Mouse (Mus musculus) hindbrain, postnatal 0 days (tissue): ENCODE measurements around the gene Gm17660. TPM values are rescaled to one million over a fixed set of nuclear protein-coding genes. Genes with fewer than 3 reads are reported as not detected.

Experiments used
- ATAC-seq: fragments of 200-750 bp; cut with Nextera tagmentation; 2 replicates; pipeline ENCODE4 v1.8.0; 2017; ENCODE audit warnings: mild to moderate bottlenecking, moderate TSS enrichment, moderate library complexity
- DNase-seq: peaks from one replicate; pipeline ENCODE4 v3.0.0-alpha.2; 2015; ENCODE audit warnings: low spot score
- H3K27ac ChIP-seq: fragments of 300-500 bp; sonication (generic); 2 replicates; pipeline ENCODE4 v1.5.1; 2014; ENCODE audit warnings: mild to moderate bottlenecking
- H3K27me3 ChIP-seq: fragments of 300-500 bp; sonication (generic); 2 replicates; pipeline ENCODE4 v1.6.1; 2014; ENCODE audit warnings: low read length, mixed read lengths; ENCODE audit not compliant: insufficient read depth
- H3K36me3 ChIP-seq: fragments of 300-500 bp; sonication (generic); 2 replicates; pipeline ENCODE4 v1.6.1; 2014; ENCODE audit warnings: low read length, mixed read lengths; ENCODE audit not compliant: insufficient read depth
- H3K4me1 ChIP-seq: fragments of 300-500 bp; sonication (generic); 2 replicates; pipeline ENCODE4 v1.6.1; 2014; ENCODE audit warnings: antibody characterized with exemption, low read length, mixed read lengths; ENCODE audit not compliant: insufficient read depth
- H3K4me2 ChIP-seq: fragments of 300-500 bp; sonication (generic); 2 replicates; pipeline ENCODE4 v1.6.1; 2014; ENCODE audit warnings: low read depth, mild to moderate bottlenecking, low read length, moderate library complexity, mixed read lengths
- H3K4me3 ChIP-seq: fragments of 300-500 bp; sonication (generic); 2 replicates; pipeline ENCODE4 v1.5.1; 2014; ENCODE audit warnings: low read length
- H3K9ac ChIP-seq: fragments of 300-500 bp; sonication (generic); replicated peaks from 2 replicates; pipeline ENCODE4 v1.6.1; 2014; ENCODE audit warnings: mild to moderate bottlenecking, low read length, moderate library complexity, mixed read lengths
- H3K9me3 ChIP-seq: fragments of 300-500 bp; sonication (generic); 2 replicates; pipeline ENCODE4 v1.6.1; 2016; ENCODE audit warnings: low read length, mixed read lengths
- CTCF ChIP-seq: IDR thresholded peaks from 2 replicates; pipeline ENCODE4 v1.5.1; 2016; ENCODE audit warnings: antibody characterized with exemption, control low read depth, low read depth
- WGBS: fragments of 180-500 bp; shearing (Covaris S2); extraction: QIAGEN DNeasy Blood & Tissue Kit; methylation state at CpG from one replicate; pipeline ENCODE4 v1.1.7; 2014; 5-methylcytosine and 5-hydroxymethylcytosine counted together
- polyA plus RNA-seq: library from polyadenylated mRNA; unstranded; fragments of >200 nt; fragmentation: Nextera tagmentation; extraction: Ambion mirVana; gene quantifications from 2 replicates; pipeline ENCODE4 v1.2.1, GENCODE M21; 2015
- total RNA-seq: library from RNA; depleted of rRNA; stranded (reverse); fragments of >200 nt; gene quantifications from 2 replicates; pipeline ENCODE4 v1.2.3, GENCODE M21; 2014

Gm17660 gene
- total and polyA plus RNA-seq, 2 experiments from 2014 or later: 0.58 to 0.61 TPM

DNA sequence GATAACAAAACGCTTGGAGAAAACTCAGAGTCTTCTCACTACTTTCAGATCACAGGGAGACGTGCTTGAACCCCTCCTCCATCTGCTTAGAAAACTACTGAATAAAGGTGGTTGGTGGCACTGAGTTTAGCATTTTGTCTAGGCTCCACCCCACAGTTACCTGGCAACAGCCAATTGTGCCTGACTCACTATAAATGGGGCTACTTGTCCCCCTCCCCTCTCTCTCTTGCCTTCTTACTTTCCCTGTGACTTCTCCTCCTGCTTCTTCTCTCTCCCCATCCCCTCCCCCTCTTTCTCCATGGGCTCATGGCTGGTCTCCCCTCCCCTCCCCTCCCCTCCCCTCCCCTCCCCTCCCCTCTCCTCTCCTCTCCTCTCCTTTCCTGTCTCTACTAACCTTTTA lies 26.7 kb upstream of the Gm17660 start:
- H3K27me3 ChIP-seq: no peaks in the 10 kb centered on the region
- H3K4me2 ChIP-seq: no peak overlapping the region
- no peaks in the 10 kb centered on the region for H3K36me3 ChIP-seq
- no peaks in the 10 kb centered on the region for H3K9me3 ChIP-seq
- H3K4me1 ChIP-seq: peaks cover 9% of the 10 kb centered on the region
- WGBS: 56% methylated on average over 2 of the region's 2 CpGs
- H3K4me3 ChIP-seq: no peak overlapping the region
- H3K27ac ChIP-seq: no peak overlapping the region
- peak; percentile 24 for DNase-seq
- no peak overlapping the region for H3K9ac ChIP-seq
- no peak for ATAC-seq
- TF ChIP-seq CTCF: no peak

DNA sequence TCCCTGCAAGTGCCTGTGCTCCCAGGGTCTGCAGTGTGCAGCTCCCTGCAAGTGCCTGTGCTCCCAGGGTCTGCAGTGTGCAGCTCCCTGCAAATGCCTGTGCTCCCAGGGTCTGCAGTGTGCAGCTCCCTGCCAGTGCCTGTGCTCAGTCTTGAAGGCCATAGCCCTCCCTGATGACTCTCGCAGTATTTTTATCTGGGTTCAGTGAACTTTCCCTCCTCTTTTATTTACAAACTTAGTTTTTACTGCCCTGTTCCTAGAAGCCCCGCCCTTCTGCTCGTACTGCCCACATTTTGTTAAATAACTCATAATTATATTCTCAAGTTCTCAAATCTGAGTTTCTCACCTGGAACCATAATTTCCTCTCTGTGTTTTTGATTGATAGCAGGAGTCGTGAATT lies 25.8 kb upstream of the Gm17660 start:
- Histone ChIP-seq H3K4me3 (no peak overlapping the region), H3K27me3 (no peaks in the 10 kb centered on the region), H3K4me1 (peaks cover under 1% of the 10 kb centered on the region; the same call in 1 of the 2 replicates), H3K36me3 (no peaks in the 10 kb centered on the region), H3K9me3 (no peaks in the 10 kb centered on the region), H3K9ac (no peak overlapping the region), H3K27ac (peak overlapping the region; percentile 71), H3K4me2 (no peak overlapping the region)
- no peak for DNase-seq
- no peak for ATAC-seq
- 66% methylated on average over 4 of the region's 4 CpGs for WGBS
- TF ChIP-seq CTCF: no peak

DNA sequence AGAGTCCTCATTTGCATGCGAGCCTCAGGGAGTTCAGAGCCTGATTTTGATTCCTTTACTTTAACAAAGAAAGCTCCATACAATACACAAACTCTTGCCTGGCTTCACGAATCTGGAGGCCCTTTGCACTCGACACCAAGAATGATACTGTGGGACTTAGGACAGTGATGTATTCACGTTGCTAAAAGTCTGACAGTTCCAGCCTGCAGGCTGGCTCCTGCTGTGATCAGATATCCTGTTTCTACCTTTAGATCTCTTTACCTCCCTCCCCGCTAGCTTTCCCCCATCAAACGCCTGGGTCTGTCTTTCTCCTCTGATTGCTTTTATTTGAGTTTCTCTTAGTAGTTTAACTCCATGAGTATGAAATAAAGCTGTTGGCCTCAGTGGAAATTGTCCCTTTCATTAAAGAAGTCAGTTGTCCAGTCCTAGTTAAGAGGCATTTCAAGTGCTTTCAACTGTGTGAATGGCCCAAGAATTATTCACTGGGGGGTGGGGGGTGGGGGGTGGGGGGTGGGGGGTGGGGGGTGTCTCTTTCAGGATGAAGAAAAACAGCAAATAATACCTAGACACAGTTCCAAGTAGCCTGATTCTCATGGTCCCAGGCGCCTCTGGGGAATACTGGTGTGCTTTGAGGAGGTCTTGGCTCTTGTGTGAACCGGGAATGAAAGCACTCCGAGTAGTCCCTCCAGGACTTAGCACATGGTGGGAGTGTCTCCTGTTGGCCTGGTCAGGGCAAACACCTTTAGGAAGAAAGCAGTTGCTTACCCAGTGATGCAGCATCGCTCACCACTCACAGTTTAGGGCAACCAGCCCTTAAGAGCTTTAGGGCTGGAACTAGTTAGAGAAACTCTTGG lies 24.5 kb upstream of the Gm17660 start:
- no peaks in the 10 kb centered on the region for H3K36me3 ChIP-seq
- peak; percentile 75 for DNase-seq
- H3K9me3 ChIP-seq: no peaks in the 10 kb centered on the region
- H3K9ac ChIP-seq: no peak overlapping the region
- peak; percentile 73 for ATAC-seq
- no peaks in the 10 kb centered on the region for H3K27me3 ChIP-seq
- no peak overlapping the region for H3K4me3 ChIP-seq
- no peak for TF ChIP-seq CTCF
- H3K4me1 ChIP-seq: no peaks in the 10 kb centered on the region
- H3K4me2 ChIP-seq: no peak overlapping the region
- WGBS: 16% methylated on average over 10 of the region's 10 CpGs
- H3K27ac ChIP-seq: peak overlapping the region; percentile 71

DNA sequence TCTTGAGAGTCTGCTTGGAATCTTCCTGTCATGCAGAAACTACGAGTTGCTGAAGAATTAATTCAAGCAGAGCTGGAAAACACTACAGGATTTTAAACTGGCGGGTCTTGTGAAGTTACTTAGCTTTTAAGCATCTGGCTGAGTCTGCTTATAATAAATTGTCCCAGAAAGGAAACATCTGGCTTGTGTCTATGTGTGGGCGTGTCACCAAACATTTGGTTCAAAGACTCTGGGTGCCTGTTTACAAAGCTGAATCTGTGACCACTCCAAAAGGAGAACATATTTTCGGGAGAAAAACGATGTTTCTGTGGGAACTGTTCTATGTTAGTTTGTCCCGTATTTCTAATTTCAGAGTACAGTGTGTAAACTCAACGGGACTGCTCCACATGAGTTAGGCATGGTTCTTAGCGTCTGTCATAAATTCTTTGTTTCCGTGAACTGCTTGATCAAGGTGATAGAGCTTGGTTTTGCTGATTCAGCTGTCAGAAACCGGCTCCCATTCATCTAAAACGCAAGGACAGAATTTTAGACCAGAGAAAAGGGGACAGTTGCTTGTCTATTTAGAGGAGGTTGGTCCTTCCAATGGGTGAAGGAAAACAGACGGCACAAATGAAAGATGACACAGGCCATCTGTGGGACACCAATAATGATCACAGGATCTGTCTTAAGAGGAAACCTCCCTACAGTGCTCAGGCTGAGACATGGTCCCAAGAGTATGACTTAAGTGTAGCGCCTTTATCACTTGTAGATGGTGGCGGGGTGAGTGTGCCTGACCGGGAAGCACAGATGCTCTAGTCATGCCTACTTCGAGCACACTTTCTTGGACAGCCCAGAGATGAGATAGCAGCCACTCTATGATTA lies 18.9 kb upstream of the Gm17660 start:
- no peak overlapping the region for H3K4me3 ChIP-seq
- no peak for TF ChIP-seq CTCF
- WGBS: 81% methylated on average over 16 of the region's 16 CpGs
- no peaks in the 10 kb centered on the region for H3K9me3 ChIP-seq
- peaks cover 4% of the 10 kb centered on the region; the same call in 1 of the 2 replicates for H3K36me3 ChIP-seq
- H3K4me2 ChIP-seq: no peak overlapping the region
- H3K27me3 ChIP-seq: no peaks in the 10 kb centered on the region
- H3K4me1 ChIP-seq: no peaks in the 10 kb centered on the region
- ATAC-seq (no peak), DNase-seq (peak; percentile 8)
- no peak overlapping the region for H3K9ac ChIP-seq
- 0 out of 2 replicates have a peak overlapping the region, but pooled peaks have one; percentile 29 for H3K27ac ChIP-seq

DNA sequence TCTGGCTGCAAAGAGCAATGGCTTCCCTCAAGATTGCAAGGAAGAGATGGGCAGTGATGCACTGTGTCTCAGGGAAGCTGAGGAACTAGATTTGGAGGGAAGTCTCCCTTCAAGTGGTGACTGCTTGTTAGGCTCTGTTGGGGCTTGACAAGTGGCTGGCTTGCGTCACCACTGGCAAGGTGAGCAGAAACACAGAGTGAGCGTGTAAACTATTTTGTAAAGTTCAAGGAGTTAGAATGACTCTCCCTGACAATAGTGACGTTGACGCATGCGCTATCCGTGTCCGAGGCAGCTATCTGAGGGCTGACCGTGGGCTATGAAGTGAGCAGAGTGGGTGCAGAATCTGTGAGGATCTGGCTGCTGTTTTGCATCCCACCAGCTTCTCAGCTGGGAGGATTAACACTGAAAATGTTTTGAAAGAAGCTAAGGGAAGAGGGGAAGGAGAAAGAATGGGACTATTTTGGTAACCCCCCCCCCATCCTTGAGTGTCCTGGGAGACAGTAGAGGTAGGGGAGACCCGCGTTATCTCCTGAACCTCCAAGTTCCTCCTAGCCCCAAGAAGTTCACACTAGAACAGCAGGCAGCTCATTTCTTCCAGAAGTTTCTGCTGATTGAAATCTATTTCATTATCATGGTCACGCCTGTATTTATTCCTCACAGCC lies 18.1 kb upstream of the Gm17660 start:
- Histone ChIP-seq H3K27me3 (no peaks in the 10 kb centered on the region), H3K4me3 (no peak overlapping the region), H3K9ac (no peak overlapping the region), H3K4me1 (no peaks in the 10 kb centered on the region), H3K9me3 (no peaks in the 10 kb centered on the region), H3K36me3 (peaks cover 4% of the 10 kb centered on the region; the same call in 1 of the 2 replicates), H3K27ac (peak overlapping the region; percentile 29; the same call in 1 of the 2 replicates), H3K4me2 (no peak overlapping the region)
- DNase-seq (no peak), ATAC-seq (no peak)
- WGBS: 78% methylated on average over 11 of the region's 11 CpGs
- TF ChIP-seq CTCF: no peak

DNA sequence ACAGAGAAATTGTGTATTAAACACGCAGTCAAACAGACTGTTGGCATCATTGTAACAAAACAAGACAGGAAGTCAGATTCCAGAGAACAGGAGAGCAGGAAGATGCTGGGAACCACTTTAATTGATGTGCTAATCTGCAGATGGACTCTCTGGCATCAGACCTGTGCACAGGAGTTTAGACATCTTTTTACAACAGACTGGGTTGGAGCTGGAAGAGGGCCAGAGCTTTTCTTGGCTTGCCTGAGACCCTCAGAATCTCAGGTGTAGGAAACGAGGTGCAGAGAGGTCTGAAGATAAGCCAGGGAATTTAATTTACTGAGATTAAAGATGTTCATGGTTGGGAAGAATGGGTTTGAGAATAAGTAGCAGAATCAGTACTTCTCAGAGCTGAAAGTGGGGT lies 12.3 kb upstream of the Gm17660 start:
- peak; percentile 28 for DNase-seq
- no peak for TF ChIP-seq CTCF
- no peaks in the 10 kb centered on the region for H3K27me3 ChIP-seq
- H3K4me3 ChIP-seq: no peak overlapping the region
- ATAC-seq: no peak
- no peak overlapping the region for H3K9ac ChIP-seq
- no peaks in the 10 kb centered on the region for H3K4me1 ChIP-seq
- H3K9me3 ChIP-seq: no peaks in the 10 kb centered on the region
- WGBS: 71% methylated on average over 2 of the region's 2 CpGs
- H3K27ac ChIP-seq: no peak overlapping the region
- H3K36me3 ChIP-seq: peaks cover 4% of the 10 kb centered on the region; the same call in 1 of the 2 replicates
- H3K4me2 ChIP-seq: no peak overlapping the region
